Mouse (Mus musculus): ENCODE data around the gene Zp3r.
"Not testable (repeated sequence)": the region's sequence is repeated elsewhere in the genome, so short reads cannot be mapped to it uniquely, and the experiment has no call there.

Gene Zp3r

GRCm38 (mm10) chr1:130629521-130629920, at the start of gene Zp3r:
Gene Zp3r, minus strand, starts transcription at chr1:130629621.
- DNase-seq, result no peak

GRCm38 (mm10) chr1:130678551-130678950, 49.1 kb upstream of the Zp3r start:
- DNase-seq, result no peak

GRCm38 (mm10) chr1:130663576-130663975, 34.2 kb upstream of the Zp3r start:
- not testable (repeated sequence) for DNase-seq

- DNase-seq, result no peak
Measured at GRCm38 (mm10) chr1:130661454-130661853, 32.0 kb upstream of the Zp3r start, which contains the start of gene C4bp. Gene C4bp, minus strand, starts transcription at chr1:130661632.

GRCm38 (mm10) chr1:130659641-130660040, 30.2 kb upstream of the Zp3r start:
- DNase-seq, result not testable (repeated sequence)

- DNase-seq, result no peak
Measured at GRCm38 (mm10) chr1:130644103-130644502, 14.7 kb upstream of the Zp3r start.

DNA sequence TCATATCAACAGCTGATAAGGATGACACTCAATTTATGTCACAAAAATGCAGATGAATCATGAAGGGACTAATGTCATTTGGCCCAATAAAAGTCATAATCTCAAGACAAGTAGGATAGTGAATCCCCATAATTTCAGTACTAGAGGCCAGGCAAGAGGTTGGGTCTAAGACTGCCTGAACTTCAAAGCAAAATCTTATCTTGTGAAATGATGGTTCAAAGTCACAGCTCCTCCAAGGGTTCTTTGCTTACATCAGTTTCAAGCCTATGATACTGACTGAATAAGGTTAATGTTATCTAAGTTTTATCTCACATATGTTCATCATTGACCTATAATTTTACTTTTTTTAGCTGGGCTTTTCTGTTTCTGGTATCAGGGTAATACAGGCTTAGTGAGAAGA, 11.5 kb upstream of the Zp3r start:
- no peak for DNase-seq

DNA sequence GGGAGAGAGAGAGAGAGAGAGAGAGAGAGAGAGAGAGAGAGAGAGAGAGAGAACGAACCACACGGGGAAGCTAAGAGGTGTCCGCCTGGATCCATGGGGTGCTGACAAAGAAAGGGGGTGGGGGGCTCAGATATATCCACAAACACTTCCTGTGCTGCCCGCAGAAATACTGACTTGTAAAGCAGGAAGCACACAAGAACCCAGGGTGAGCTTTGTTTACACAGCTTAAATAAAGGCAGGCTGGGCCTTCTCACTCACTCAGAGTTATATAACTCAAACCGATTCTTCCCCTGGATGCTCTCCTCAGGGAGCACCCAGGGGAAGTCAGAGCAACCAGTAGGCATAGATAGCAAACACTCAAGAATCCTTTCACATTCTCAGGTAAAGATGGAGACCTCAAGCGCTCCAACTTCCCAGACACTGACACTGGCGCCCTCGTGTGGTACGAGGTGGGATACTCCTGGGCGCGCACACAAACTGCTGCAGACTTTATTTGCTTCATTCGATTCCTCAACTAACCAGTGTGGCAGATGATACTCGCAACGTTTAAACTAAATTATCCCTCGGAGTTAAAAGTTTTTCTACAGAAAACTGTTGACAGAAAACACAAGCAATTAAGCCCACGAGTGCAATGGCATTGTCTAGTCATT, 4.5 kb upstream of the Zp3r start:
- DNase-seq, result peak; percentile 62 to 63

GRCm38 (mm10) chr1:130633316-130633715, 3.9 kb upstream of the Zp3r start:
- no peak for DNase-seq

GRCm38 (mm10) chr1:130596291-130596690, 33.1 kb downstream of the Zp3r start:
- no peak for DNase-seq

DNA sequence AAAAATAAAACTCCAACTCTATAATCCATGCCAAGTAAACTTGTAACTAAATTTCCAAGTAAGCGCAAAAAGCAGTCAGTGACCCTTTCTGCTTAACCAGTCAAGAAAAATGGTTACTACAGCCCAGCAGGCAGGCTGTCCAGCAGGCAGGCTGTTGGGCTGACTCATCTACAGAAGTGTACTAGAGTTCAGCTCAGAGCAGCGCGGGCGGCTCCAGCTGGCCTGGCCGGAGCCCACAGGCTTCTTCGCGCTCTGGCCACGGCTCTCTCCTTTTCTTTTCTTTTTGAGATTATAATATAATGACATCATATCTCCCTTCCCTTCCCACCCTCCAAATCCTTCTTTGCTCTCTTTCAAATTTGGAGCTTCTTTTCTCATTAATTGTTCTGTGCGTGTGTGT, 40.8 kb downstream of the Zp3r start:
- no peak for DNase-seq

DNA sequence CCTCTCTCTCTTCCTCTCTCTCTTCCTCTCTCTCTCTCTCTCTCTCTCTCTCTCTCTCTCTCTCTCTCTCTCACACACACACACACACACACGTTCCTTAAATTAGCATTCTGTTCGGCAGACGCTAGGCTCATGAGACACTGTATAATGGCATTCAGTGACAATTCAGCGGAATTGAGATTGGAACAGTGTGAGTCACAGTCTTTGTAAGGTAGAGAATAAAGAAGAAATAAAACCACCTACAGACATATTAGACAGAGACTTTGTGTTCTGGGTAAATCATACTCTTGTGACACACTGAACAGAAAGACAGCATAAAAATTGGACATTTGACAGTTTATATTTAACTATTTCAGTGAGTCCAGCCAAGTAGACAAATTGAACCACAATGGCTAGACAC, 53.0 kb downstream of the Zp3r start:
- no peak for DNase-seq

- DNase-seq, result peak in 1 of 2 experiments; percentile 11
Measured at GRCm38 (mm10) chr1:130575962-130576361, 53.5 kb downstream of the Zp3r start.

DNA sequence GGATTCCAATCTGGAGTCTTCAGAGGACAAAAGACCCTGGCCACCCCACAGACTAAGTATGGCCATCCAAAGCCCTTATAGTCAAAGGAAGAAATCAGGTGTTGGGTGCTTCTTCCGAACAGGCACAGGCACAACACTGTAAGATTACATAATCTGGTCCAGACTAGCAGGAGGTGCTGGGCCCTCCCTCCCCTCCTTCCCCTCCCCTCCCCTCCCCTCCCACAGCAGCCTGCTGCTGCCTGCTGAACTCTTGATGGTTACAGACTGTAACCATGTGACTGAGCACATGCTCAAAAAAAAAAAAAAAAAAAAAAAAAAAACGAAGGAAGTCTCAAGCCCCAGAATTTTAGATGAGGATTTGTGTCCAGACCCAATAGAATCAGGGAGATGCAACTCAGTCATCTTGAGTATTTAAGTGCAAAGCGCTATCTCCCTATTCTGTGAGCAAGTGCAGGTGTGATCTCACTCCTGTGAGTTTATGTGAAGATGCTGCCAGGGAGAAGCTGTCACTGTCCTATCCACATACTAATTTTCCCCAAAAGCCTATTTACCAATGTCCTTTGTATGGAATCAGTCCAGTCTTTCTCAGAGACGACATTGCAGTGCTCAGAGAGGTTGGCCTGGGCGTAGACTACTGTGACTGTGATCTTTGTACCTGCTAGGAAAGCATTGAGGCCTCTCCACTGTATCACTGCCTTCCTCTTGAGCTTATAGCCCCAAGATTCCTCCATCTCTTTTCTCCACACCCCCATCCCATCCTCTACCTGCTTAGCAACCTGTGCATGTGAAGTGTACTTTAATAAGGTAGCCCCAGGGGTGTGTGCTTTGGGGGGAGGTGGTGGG, 77.8 kb downstream of the Zp3r start:
- no peak for DNase-seq

DNA sequence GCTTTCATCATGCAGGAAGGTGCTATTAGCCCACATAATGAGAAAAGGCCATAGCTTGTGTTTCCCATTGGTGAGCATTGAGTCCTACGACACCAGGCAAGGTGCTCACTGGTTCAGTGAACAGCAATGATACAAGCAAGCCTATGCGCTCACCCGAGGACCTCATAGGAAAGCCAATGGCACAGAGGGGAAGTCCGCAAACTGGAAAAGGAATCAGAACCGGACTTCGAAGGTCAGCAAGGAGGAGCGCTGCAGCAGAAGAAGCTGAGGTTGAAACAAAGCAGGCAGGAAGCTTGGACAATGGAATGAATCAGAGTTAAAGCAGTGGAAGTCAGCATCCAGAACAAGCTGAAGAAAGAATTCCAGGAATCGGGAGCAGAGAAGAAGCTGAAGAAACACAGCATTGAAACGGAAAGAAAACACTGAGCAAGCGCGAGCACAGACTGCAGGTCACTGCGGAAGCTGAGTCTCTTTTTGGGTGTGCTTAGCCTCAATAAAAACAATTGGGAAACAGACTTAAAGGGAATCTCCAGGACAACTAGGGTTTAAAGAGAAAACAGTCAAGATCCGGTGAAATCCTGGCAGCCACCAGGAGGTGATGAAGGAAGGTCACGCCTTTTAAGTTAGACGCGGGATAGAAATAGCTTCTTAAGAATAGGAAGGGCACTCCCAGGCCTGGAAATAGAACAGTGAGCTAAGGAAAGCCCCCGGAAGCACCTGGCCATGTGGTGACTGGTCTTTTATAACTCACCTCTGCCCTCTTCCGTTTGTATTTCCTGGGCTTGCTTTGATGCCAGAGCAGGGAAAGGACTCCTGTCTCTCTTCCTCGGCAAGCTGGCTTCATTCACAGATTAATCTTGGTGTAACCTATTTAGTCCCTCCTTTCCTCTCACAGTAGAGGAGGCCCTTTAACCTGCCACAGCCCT, 78.9 kb downstream of the Zp3r start:
- DNase-seq, result peak; percentile 31 to 33

- no peak for DNase-seq
Measured at GRCm38 (mm10) chr1:130549698-130550097, 79.7 kb downstream of the Zp3r start.

DNA sequence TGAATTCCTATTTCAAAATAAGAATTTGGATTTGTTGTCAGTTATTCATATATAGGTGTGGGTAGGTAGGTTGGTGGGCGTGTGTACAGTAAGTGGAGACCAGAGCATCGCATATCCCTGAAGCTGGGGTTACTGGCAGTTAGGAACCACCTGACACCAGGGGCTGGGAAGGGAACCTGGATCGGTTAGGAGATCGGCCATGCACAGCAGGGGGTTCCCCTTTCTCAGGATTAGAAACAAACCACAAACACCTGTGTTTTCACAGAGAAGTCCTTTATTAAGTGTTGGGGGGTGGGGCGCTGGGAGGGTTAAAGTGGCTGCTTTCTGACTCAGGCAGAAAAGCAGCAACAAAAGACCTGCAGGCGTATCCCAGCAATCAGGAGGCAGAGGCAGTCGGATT, 80.3 kb downstream of the Zp3r start:
- DNase-seq, result peak in 1 of 2 experiments; percentile 14

GRCm38 (mm10) chr1:130547674-130548429, 81.6 kb downstream of the Zp3r start:
- peak; percentile 52 to 56 for DNase-seq
